Mouse (Mus musculus) adrenal gland, adult 18-20 months (tissue): ENCODE data around the gene Gria4. TPM values are rescaled to one million over a fixed set of nuclear protein-coding genes. Genes with fewer than 3 reads are reported as not detected.
"Not testable (repeated sequence)": the region's sequence is repeated elsewhere in the genome, so short reads cannot be mapped to it uniquely, and the experiment has no call there.

Experiments used
- DNase-seq, 2 experiments: peaks; one replicate each; pipeline ENCODE4 v3.0.0; 2021 to 2022; ENCODE audit warnings: low spot score in 2 of 2
- total RNA-seq, 2 experiments: library from RNA; stranded (reverse); gene quantifications; 1 replicate in 1 of 2; 2 replicates in 1 of 2; pipeline ENCODE4 v1.2.3; 2021

Gria4 gene
- total RNA-seq, 2 experiments from 2014 or later: 2.5 to 2.7 TPM

- no peak for DNase-seq
These were observed 194.2 kb downstream of the Gria4 start for GRCm38 (mm10) chr9:4601788-4602187.

GRCm38 (mm10) chr9:4573596-4573995 lies 222.4 kb downstream of the Gria4 start:
- DNase-seq: no peak

GRCm38 (mm10) chr9:4555415-4555959 lies 240.5 kb downstream of the Gria4 start:
- no peak for DNase-seq

GRCm38 (mm10) chr9:4539218-4539617 lies 256.8 kb downstream of the Gria4 start:
- DNase-seq: no peak

- DNase-seq: no peak
These were observed 259.4 kb downstream of the Gria4 start for GRCm38 (mm10) chr9:4536514-4537150.

- DNase-seq: no peak
These were observed 281.5 kb downstream of the Gria4 start for GRCm38 (mm10) chr9:4514563-4514885.

- DNase-seq: no peak
These were observed 282.1 kb downstream of the Gria4 start for GRCm38 (mm10) chr9:4513796-4514562.

- DNase-seq: no peak
These were observed 289.9 kb downstream of the Gria4 start for GRCm38 (mm10) chr9:4506086-4506485.

- no peak for DNase-seq
These were observed 290.9 kb downstream of the Gria4 start for GRCm38 (mm10) chr9:4505087-4505486.

- no peak for DNase-seq
These were observed 309.6 kb downstream of the Gria4 start for GRCm38 (mm10) chr9:4486428-4486827.

- DNase-seq: no peak
These were observed 311.5 kb downstream of the Gria4 start for GRCm38 (mm10) chr9:4484502-4484901.

- peak in 1 of 2 experiments; percentile 1 for DNase-seq
These were observed 325.2 kb downstream of the Gria4 start for GRCm38 (mm10) chr9:4470791-4471190.

- DNase-seq: no peak
These were observed 336.5 kb downstream of the Gria4 start for GRCm38 (mm10) chr9:4459456-4460070.

GRCm38 (mm10) chr9:4458193-4458592 lies 337.8 kb downstream of the Gria4 start:
- no peak for DNase-seq

GRCm38 (mm10) chr9:4457644-4458043 lies 338.4 kb downstream of the Gria4 start:
- no peak for DNase-seq

- peak; percentile 8 to 31 for DNase-seq
These were observed 353.1 kb downstream of the Gria4 start for GRCm38 (mm10) chr9:4442908-4443307.

GRCm38 (mm10) chr9:4400801-4401200 lies 395.2 kb downstream of the Gria4 start:
- not testable (repeated sequence) for DNase-seq

- DNase-seq: peak in 1 of 2 experiments; percentile 36
These were observed 419.4 kb downstream of the Gria4 start for GRCm38 (mm10) chr9:4376640-4377120.

- DNase-seq: peak; percentile 84 to 89
These were observed 420.0 kb downstream of the Gria4 start, which contains the start of gene Msantd4 for GRCm38 (mm10) chr9:4375828-4376639. Gene Msantd4 (plus strand): TSS chr9:4376562.
